Mouse (Mus musculus): ENCODE measurements around the gene Elf2. TPM values are rescaled to one million over a fixed set of nuclear protein-coding genes. Genes with fewer than 3 reads are reported as not detected.

Elf2 gene
- total and polyA plus RNA-seq, 3 experiments = 31.2 to 41.2 (median 32.2) TPM

DNA sequence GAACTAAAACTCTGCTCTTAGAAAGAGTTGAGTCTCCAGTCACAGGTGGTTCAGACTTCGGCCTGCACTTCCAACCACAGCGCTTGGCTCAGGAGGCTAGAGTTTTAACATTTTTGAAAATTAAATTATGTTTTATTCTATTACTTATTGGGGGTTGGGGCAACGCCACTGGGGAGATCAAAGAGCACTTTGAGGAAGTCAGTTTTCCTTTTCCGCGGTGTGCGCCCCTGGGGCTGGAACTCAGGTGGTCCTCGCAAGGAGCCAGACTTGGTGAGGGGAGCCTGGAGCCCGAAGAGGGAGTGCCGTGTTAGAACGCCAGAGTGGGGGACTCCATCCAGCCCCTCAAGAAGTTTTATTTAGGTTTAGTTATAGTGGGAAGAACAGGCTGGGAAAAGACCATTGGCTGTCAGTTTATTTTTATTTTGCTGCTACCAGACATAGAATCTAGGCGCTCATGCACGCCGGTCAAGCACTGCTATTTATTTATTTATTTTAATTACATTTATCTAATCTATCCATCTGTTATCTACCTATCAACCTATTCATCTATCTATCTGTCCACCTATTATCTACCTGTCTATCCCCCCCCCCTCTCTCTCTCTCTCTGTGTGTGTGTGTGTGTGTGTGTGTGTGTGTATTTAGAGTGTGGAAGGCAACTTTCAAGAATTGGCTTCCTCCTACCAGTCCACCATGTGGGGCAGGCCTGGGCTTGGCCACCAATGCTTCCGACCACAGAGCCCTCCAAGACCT lies 19.3 kb upstream of the Elf2 start:
- H3K4me2 ChIP-seq (ENCODE audit: insufficient read depth, low read depth, poor library complexity, severe bottlenecking) = no peak overlapping the region
- in situ Hi-C loops (cut with MboI; ENCODE audit: low pct_ligation_motif_present, low pct_unique_long_range_greater_than_20kb, low sequenced_read_pairs) (loop anchor here (10.0 kb wide), 2 partner anchors 75 to 125 kb away; no protein-coding TSS in a partner anchor), dilution Hi-C loops (cut with MboI; ENCODE audit: extremely low pct_ligation_motif_present, extremely low pct_unique_long_range_greater_than_20kb, low sequenced_read_pairs) (no loop called here)
- no peak overlapping the region for H3K4me3 ChIP-seq (replicated peaks in 1 of 3; ENCODE audit: low read depth in 2 of 3, low read length in 2 of 3, poor library complexity in 1 of 3)
- no peaks in the 10 kb centered on the region for H3K79me2 ChIP-seq (replicated peaks; ENCODE audit: control insufficient read depth, extremely low read depth, insufficient read depth, poor library complexity, severe bottlenecking)
- no peaks in the 10 kb centered on the region for H3K9me3 ChIP-seq (replicated peaks; ENCODE audit: low read length)
- TF ChIP-seq MXI1 (IDR thresholded peaks at IDR 0.05; ENCODE audit: low read depth, low read length) (no peak), ELF1 (IDR thresholded peaks at IDR 0.05; ENCODE audit: low read depth, low read length) (no peak), MYC (IDR thresholded peaks at IDR 0.05; ENCODE audit: low read depth, low read length) (no peak), JUND (conservative IDR thresholded peaks at IDR 0.05; ENCODE audit: low read depth, low read length) (no peak), ZMIZ1 (IDR thresholded peaks at IDR 0.05; ENCODE audit: low read depth, low read length) (no peak), E2F4 (IDR thresholded peaks at IDR 0.05; ENCODE audit: insufficient replicate concordance, low read depth, low read length) (no peak), EP300 (IDR thresholded peaks at IDR 0.05; ENCODE audit: low read length) (no peak), ZKSCAN1 (IDR thresholded peaks at IDR 0.05; ENCODE audit: borderline replicate concordance, low read depth, low read length) (no peak), MAZ (IDR thresholded peaks at IDR 0.05; ENCODE audit: low read depth, low read length) (no peak), RAD21 (IDR thresholded peaks at IDR 0.05; ENCODE audit: low read depth, low read length) (no peak)
- no peak overlapping the region for H3K9ac ChIP-seq (ENCODE audit: insufficient read depth, low read depth)
- peaks cover 8 to 13% of the 10 kb centered on the region in 2 experiments for H3K4me1 ChIP-seq (ENCODE audit: control insufficient read depth in 1 of 2, insufficient read depth in 2 of 2)
- H3K27me3 ChIP-seq (replicated peaks) = no peaks in the 10 kb centered on the region
- DNase-seq (ENCODE audit: extremely low read depth) = no peak
- H3K27ac ChIP-seq (ENCODE audit: insufficient read depth, low read depth) = no peak overlapping the region
- no peaks in the 10 kb centered on the region for H3K36me3 ChIP-seq (replicated peaks in 1 of 2; ENCODE audit: control insufficient read depth in 1 of 2, insufficient read depth in 1 of 2, low read length in 1 of 2)

GRCm38 (mm10) chr3:51358660-51359557 lies 18.4 kb upstream of the Elf2 start:
- H3K36me3 ChIP-seq (replicated peaks in 1 of 2; ENCODE audit: control insufficient read depth in 1 of 2, insufficient read depth in 1 of 2, low read length in 1 of 2) = no peaks in the 10 kb centered on the region
- peak overlapping the region; percentile 11; the same call in 1 of the 2 replicates for H3K9ac ChIP-seq (ENCODE audit: insufficient read depth, low read depth)
- dilution Hi-C loops (cut with MboI; ENCODE audit: extremely low pct_ligation_motif_present, extremely low pct_unique_long_range_greater_than_20kb, low sequenced_read_pairs) (no loop called here), in situ Hi-C loops (cut with MboI; ENCODE audit: low pct_ligation_motif_present, low pct_unique_long_range_greater_than_20kb, low sequenced_read_pairs) (loop anchor here (10.0 kb wide), 1 partner anchor 74 kb away; no protein-coding TSS in a partner anchor)
- DNase-seq (ENCODE audit: extremely low read depth) = peak; percentile 93
- peak overlapping the region; percentile 75 to 94 (median 91) for H3K4me3 ChIP-seq (replicated peaks in 1 of 3; ENCODE audit: low read depth in 2 of 3, low read length in 2 of 3, poor library complexity in 1 of 3)
- peak overlapping the region; percentile 7; the same call in 1 of the 2 replicates for H3K4me2 ChIP-seq (ENCODE audit: insufficient read depth, low read depth, poor library complexity, severe bottlenecking)
- H3K27me3 ChIP-seq (replicated peaks) = no peaks in the 10 kb centered on the region
- no peaks in the 10 kb centered on the region for H3K9me3 ChIP-seq (replicated peaks; ENCODE audit: low read length)
- H3K4me1 ChIP-seq (ENCODE audit: control insufficient read depth in 1 of 2, insufficient read depth in 2 of 2) = peaks cover 5 to 7% of the 10 kb centered on the region in 2 experiments
- H3K27ac ChIP-seq (ENCODE audit: insufficient read depth, low read depth) = peak overlapping the region; percentile 36; the same call in 1 of the 2 replicates
- no peaks in the 10 kb centered on the region for H3K79me2 ChIP-seq (replicated peaks; ENCODE audit: control insufficient read depth, extremely low read depth, insufficient read depth, poor library complexity, severe bottlenecking)
- TF ChIP-seq MEF2A (IDR thresholded peaks at IDR 0.05; ENCODE audit: borderline replicate concordance, low read depth, low read length) (no peak), POLR2A (IDR thresholded peaks at IDR 0.05; ENCODE audit: low read depth, low read length) (peak; percentile 42; the same call in 1 of the 2 replicates), PAX5 (IDR thresholded peaks at IDR 0.05; ENCODE audit: low read length) (no peak), KAT2A (IDR thresholded peaks at IDR 0.05; ENCODE audit: insufficient replicate concordance, low read length) (peak; percentile 81; the same call in 1 of the 2 replicates), CHD2 (IDR thresholded peaks at IDR 0.05; ENCODE audit: low read length) (no peak), MXI1 (IDR thresholded peaks at IDR 0.05; ENCODE audit: low read depth, low read length) (peak; percentile 76; the same call in 1 of the 2 replicates), TBP (conservative IDR thresholded peaks at IDR 0.05; ENCODE audit: low read depth, low read length) (peak; percentile 100), RAD21 (IDR thresholded peaks at IDR 0.05; ENCODE audit: low read depth, low read length) (no peak), ETS1 (conservative IDR thresholded peaks at IDR 0.05; ENCODE audit: low read depth, low read length) (no peak), ZKSCAN1 (IDR thresholded peaks at IDR 0.05; ENCODE audit: borderline replicate concordance, low read depth, low read length) (no peak), POLR2AphosphoS2 (IDR thresholded peaks at IDR 0.05; ENCODE audit: low read depth, low read length) (no peak), ZC3H11A (IDR thresholded peaks at IDR 0.05; ENCODE audit: low read depth, low read length) (no peak), MYC (IDR thresholded peaks at IDR 0.05; ENCODE audit: low read depth, low read length) (no peak), NRF1 (IDR thresholded peaks at IDR 0.05; ENCODE audit: low read depth, low read length) (peak; percentile 67), HCFC1 (IDR thresholded peaks at IDR 0.05; ENCODE audit: low read depth, low read length) (no peak; the same call in 1 of the 2 replicates), BHLHE40 (IDR thresholded peaks at IDR 0.05; ENCODE audit: low read depth, low read length) (no peak), GABPA (IDR thresholded peaks at IDR 0.05; ENCODE audit: insufficient replicate concordance, low read depth, low read length) (no peak), USF2 (conservative IDR thresholded peaks at IDR 0.05; ENCODE audit: low read depth, low read length) (no peak), MAZ (IDR thresholded peaks at IDR 0.05; ENCODE audit: low read depth, low read length) (no peak), MAX (IDR thresholded peaks at IDR 0.05; ENCODE audit: low read length) (0 out of 2 replicates have a peak, but pooled peaks have one; percentile 30), MAFK (IDR thresholded peaks at IDR 0.05; ENCODE audit: insufficient replicate concordance, low read length) (peak; percentile 97), CTCF (conservative IDR thresholded peaks at IDR 0.05 in 1 of 2, IDR thresholded peaks at IDR 0.05 in 1 of 2; ENCODE audit: low read depth in 2 of 2, low read length in 2 of 2) (no peak), ELF1 (IDR thresholded peaks at IDR 0.05; ENCODE audit: low read depth, low read length) (peak; percentile 97), EP300 (IDR thresholded peaks at IDR 0.05; ENCODE audit: low read length) (no peak)
